Mouse (Mus musculus) forebrain, embryonic 16.5 days (tissue): ENCODE results near the gene Gprasp2. TPM values are rescaled to one million over a fixed set of nuclear protein-coding genes. Genes with fewer than 3 reads are reported as not detected.

Experiments used
- polyA plus RNA-seq: library from polyadenylated mRNA; unstranded; fragments of >200 nt; fragmentation: Nextera tagmentation; extraction: Ambion mirVana; gene quantifications from 2 replicates; pipeline ENCODE4 v1.2.1, GENCODE M21; 2015

Gprasp2 gene
- polyA plus RNA-seq, 1 experiment from 2014 or later, result 144 TPM

Other genes with a start within 250 kb of the Gprasp2 start
- not detected in 2 replicates for gene Nxf7, start 240.3 kb upstream of the Gprasp2 start, polyA plus RNA-seq
- gene Prame, start 211.3 kb upstream of the Gprasp2 start, polyA plus RNA-seq, result not detected in 2 replicates
- not detected in 2 replicates for gene Tcp11x2, start 145.2 kb upstream of the Gprasp2 start, polyA plus RNA-seq
- not detected in 2 replicates for gene Tmsb15a, start 113.8 kb upstream of the Gprasp2 start, polyA plus RNA-seq
- gene Armcx5, start 96.3 kb upstream of the Gprasp2 start, polyA plus RNA-seq, result 11.5 and 13.8 TPM in 2 replicates
- 139 and 173 TPM in 2 replicates for gene Gprasp1, start 96.3 kb upstream of the Gprasp2 start, polyA plus RNA-seq
- gene Bhlhb9, start 41.4 kb upstream of the Gprasp2 start, polyA plus RNA-seq, result 106 and 110 TPM in 2 replicates
- 170 and 205 TPM in 2 replicates for gene Arxes2, start 154.8 kb downstream of the Gprasp2 start, polyA plus RNA-seq
- 77.2 and 105 TPM in 2 replicates for gene Arxes1, start 194.3 kb downstream of the Gprasp2 start, polyA plus RNA-seq
- 579 and 667 TPM in 2 replicates for gene Bex2, start 229.2 kb downstream of the Gprasp2 start, polyA plus RNA-seq
- 0.09 TPM in 1 of 2 replicates, not detected in the other for gene Nxf3, start 246.2 kb downstream of the Gprasp2 start, polyA plus RNA-seq